In the genomic region with DNA sequence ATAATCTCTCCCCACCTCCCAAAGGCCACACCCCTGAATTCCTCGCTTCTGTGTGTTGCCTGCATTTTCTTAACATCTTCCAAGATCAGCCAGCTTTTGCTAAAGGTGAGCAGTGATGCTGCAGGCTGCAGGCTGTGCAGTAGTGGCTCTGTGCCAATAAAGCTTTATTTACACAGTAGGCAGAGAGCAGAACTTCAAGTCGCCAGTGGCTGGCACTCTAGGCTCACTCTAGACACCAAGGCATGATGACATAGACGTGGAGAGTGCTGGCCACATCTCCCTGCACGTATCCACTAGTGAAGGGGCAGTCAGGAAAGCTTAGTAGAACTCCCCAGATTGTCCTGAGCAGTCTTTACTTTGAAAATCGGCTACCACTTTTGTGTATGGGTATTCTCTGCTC, we compare ENCODE assay signal across 24 mouse cellular contexts.
A peak's percentile ranks its signal among the peaks of the same experiment; 100 is the strongest.
DNase-seq lines count a peak whose midpoint lies in the region; ATAC-seq and TF ChIP-seq lines count a peak whose summit lies in the region.
"Had no signal": no experiment of that assay in that cellular context is flagged by ENCODE, and none has a peak within 500 bp of the region (broad histone marks: within the 10 kb centered on the region; RNA-seq: fewer than 3 reads in every experiment).

No protein-coding gene starts in this region.

- ATAC-seq in liver, embryonic 11.5 days (replicated peaks; ENCODE audit: low FRiP score): no peak
- no peak for ATAC-seq in lung, postnatal 0 days
- ATAC-seq: activated CD4-positive, CD25-positive, alpha-beta regulatory T cell, adult 4 months; Patski had no signal

- no peak overlapping the region for H3K4me2 ChIP-seq in liver, embryonic 11.5 days
- H3K4me2 ChIP-seq in lung, postnatal 0 days (replicated peaks; ENCODE audit: low read depth, low read length): no peak overlapping the region
- H3K4me2 ChIP-seq: embryonic facial prominence, embryonic 13.5 days; forebrain, embryonic 12.5 days; heart, embryonic 11.5 days; heart, embryonic 15.5 days; hindbrain, embryonic 14.5 days had no signal

- H3K36me3 ChIP-seq in liver, adult 2 months (ENCODE audit: control insufficient read depth, insufficient read depth, low read length): no peaks in the 10 kb centered on the region
- peaks cover 17% of the 10 kb centered on the region; the same call in 1 of the 2 replicates for H3K36me3 ChIP-seq in liver, embryonic 11.5 days (ENCODE audit: control insufficient read depth, insufficient read depth, low read length)
- H3K36me3 ChIP-seq in lung, postnatal 0 days (ENCODE audit: insufficient read depth, low read length): peaks cover 16% of the 10 kb centered on the region; the same call in 1 of the 2 replicates

- H3K27me3 ChIP-seq in liver, adult 2 months (ENCODE audit: control insufficient read depth, insufficient read depth, low read length): no peaks in the 10 kb centered on the region
- H3K27me3 ChIP-seq in liver, embryonic 11.5 days (replicated peaks; ENCODE audit: control insufficient read depth, insufficient read depth, low read length): no peaks in the 10 kb centered on the region
- no peaks in the 10 kb centered on the region for H3K27me3 ChIP-seq in lung, postnatal 0 days (replicated peaks; ENCODE audit: insufficient read depth, low read length)
- H3K27me3 ChIP-seq: CH12.LX; embryonic facial prominence, embryonic 13.5 days; forebrain, embryonic 12.5 days; heart, embryonic 15.5 days; Patski had no signal

- H3K79me2 ChIP-seq in liver, adult 2 months (ENCODE audit: control insufficient read depth, insufficient read depth, low read length): peaks cover 14% of the 10 kb centered on the region

- no peak overlapping the region for H3K27ac ChIP-seq in gastrocnemius, adult 2 months
- no peak overlapping the region for H3K27ac ChIP-seq in liver, adult 2 months (replicated peaks; ENCODE audit: insufficient read depth, low read depth, low read length)
- no peak overlapping the region for H3K27ac ChIP-seq in liver, embryonic 11.5 days (ENCODE audit: low read depth, low read length)
- no peak overlapping the region for H3K27ac ChIP-seq in lung, postnatal 0 days (ENCODE audit: low read length)
- no peak overlapping the region for H3K27ac ChIP-seq in cortical plate, adult 2 months (ENCODE audit: insufficient read depth, low read length)
- H3K27ac ChIP-seq: embryonic facial prominence, embryonic 13.5 days; forebrain, embryonic 12.5 days; heart, embryonic 15.5 days; hindbrain, embryonic 14.5 days had no signal

- H3K9ac ChIP-seq in liver, adult 2 months (ENCODE audit: low read depth, low read length): no peak overlapping the region
- H3K9ac ChIP-seq in liver, embryonic 11.5 days (ENCODE audit: low read depth, low read length): no peak overlapping the region
- H3K9ac ChIP-seq in lung, postnatal 0 days (replicated peaks; ENCODE audit: low read depth): no peak overlapping the region
- H3K9ac ChIP-seq: embryonic facial prominence, embryonic 13.5 days; forebrain, embryonic 12.5 days; heart, embryonic 15.5 days; hindbrain, embryonic 14.5 days had no signal

- no peak overlapping the region for H3K4me3 ChIP-seq in gastrocnemius, adult 2 months
- H3K4me3 ChIP-seq in liver, adult 2 months (ENCODE audit: insufficient read depth, low read depth, low read length): no peak overlapping the region
- H3K4me3 ChIP-seq in liver, embryonic 11.5 days (ENCODE audit: low read depth, low read length): no peak overlapping the region
- H3K4me3 ChIP-seq in lung, postnatal 0 days (ENCODE audit: low read depth, low read length): no peak overlapping the region
- no peak overlapping the region for H3K4me3 ChIP-seq in cortical plate, adult 2 months (ENCODE audit: insufficient read depth, low read length)
- H3K4me3 ChIP-seq: embryonic facial prominence, embryonic 13.5 days; forebrain, embryonic 12.5 days; heart, embryonic 15.5 days had no signal

- 49% methylated on average over 5 of the region's 5 CpGs for WGBS in liver, adult 2 months
- 88% methylated on average over 5 of the region's 5 CpGs for WGBS in liver, embryonic 11.5 days
- 58% methylated on average over 5 of the region's 5 CpGs for WGBS in lung, postnatal 0 days

- TF ChIP-seq CTCF in gastrocnemius, adult 2 months (IDR thresholded peaks at IDR 0.05): peak; percentile 20; the same call in 1 of the 2 replicates
- TF ChIP-seq CTCF in liver, adult 2 months (IDR thresholded peaks at IDR 0.05; ENCODE audit: low read depth, low read length): peak; percentile 43; the same call in 1 of the 2 replicates
- TF ChIP-seq CTCF in lung, postnatal 0 days (IDR thresholded peaks at IDR 0.05): peak; percentile 50
- TF ChIP-seq CTCF in cortical plate, adult 2 months (IDR thresholded peaks at IDR 0.05; ENCODE audit: extremely low read depth, insufficient read depth, low read length): 0 out of 2 replicates have a peak, but pooled peaks have one; percentile 2

- DNase-seq in gastrocnemius, adult 2 months: no peak
- DNase-seq in gastrocnemius, adult 18-20 months (ENCODE audit: low spot score): no peak
- peak; percentile 38 for DNase-seq in liver, adult 2 months (ENCODE audit: extremely low read depth, low read depth, low spot score)
- no peak for DNase-seq in liver, embryonic 11.5 days (ENCODE audit: low spot score)
- DNase-seq in lung, postnatal 0 days (ENCODE audit: low spot score): peak; percentile 56
- DNase-seq in lung, postnatal 36 days: no peak
- DNase-seq in adrenal gland, adult (ENCODE audit: inconsistent age in 2 of 2, low spot score in 1 of 2): no peak
- DNase-seq: adrenal gland, adult 8-10 months; adrenal gland, postnatal 36 days; cerebellum, adult 11 months; cerebellum, adult 9-10 months; cerebellum, postnatal 25 days; gastrocnemius, postnatal 10 days; heart, adult 18-20 months; heart, postnatal 14 days had no signal

- no peak for TF ChIP-seq POLR2A in liver, adult 2 months (IDR thresholded peaks at IDR 0.05; ENCODE audit: extremely low read depth, insufficient read depth, low read length)
- TF ChIP-seq POLR2A in cortical plate, adult 2 months (IDR thresholded peaks at IDR 0.05; ENCODE audit: extremely low read depth, insufficient read depth, low read length): no peak

- peaks cover 34% of the 10 kb centered on the region for H3K4me1 ChIP-seq in liver, adult 2 months (ENCODE audit: control insufficient read depth, insufficient read depth, low read length)
- peaks cover 5% of the 10 kb centered on the region; the same call in 1 of the 2 replicates for H3K4me1 ChIP-seq in liver, embryonic 11.5 days (replicated peaks; ENCODE audit: control insufficient read depth, insufficient read depth, low read length)
- H3K4me1 ChIP-seq in lung, postnatal 0 days (ENCODE audit: insufficient read depth, low read depth, low read length): peaks cover 22% of the 10 kb centered on the region
- no peaks in the 10 kb centered on the region for H3K4me1 ChIP-seq in cortical plate, adult 2 months (ENCODE audit: control insufficient read depth, insufficient read depth, low read length)

- intact Hi-C loops in gastrocnemius, adult 2 months (cut with DNase I): no loop called here

- no peaks in the 10 kb centered on the region for H3K9me3 ChIP-seq in liver, embryonic 11.5 days (ENCODE audit: control insufficient read depth, low read length)
- H3K9me3 ChIP-seq in lung, postnatal 0 days (ENCODE audit: low read length): no peaks in the 10 kb centered on the region
- H3K9me3 ChIP-seq: embryonic facial prominence, embryonic 13.5 days; forebrain, embryonic 12.5 days; heart, embryonic 15.5 days had no signal

- TF ChIP-seq EP300 in lung, postnatal 0 days (IDR thresholded peaks at IDR 0.05): no peak; the same call in 1 of the 2 replicates

Comparison
In these comparisons a context has a peak if more than half of its experiments do, and no peak if none do; other contexts are left out.
1. DNase-seq: peak in liver, adult 2 months (single experiment) and lung, postnatal 0 days (single experiment); none in gastrocnemius, adult 2 months (single experiment), gastrocnemius, adult 18-20 months (single experiment), liver, embryonic 11.5 days (single experiment), lung, postnatal 36 days (single experiment) and adrenal gland, adult (0 of 2).
2. Peak in every context shown above with its lines, with median percentiles within 50 percentile points of each other: CTCF ChIP-seq.